Mouse (Mus musculus) hindbrain, postnatal 0 days (tissue): Measurements from ENCODE around the gene Fasn. TPM values are rescaled to one million over a fixed set of nuclear protein-coding genes. Genes with fewer than 3 reads are reported as not detected.

ENCODE experiments used
- ATAC-seq: fragments of 200-750 bp; cut with Nextera tagmentation; 2 replicates; pipeline ENCODE4 v1.8.0; 2017; ENCODE audit warnings: mild to moderate bottlenecking, moderate TSS enrichment, moderate library complexity
- DNase-seq: peaks from one replicate; pipeline ENCODE4 v3.0.0-alpha.2; 2015; ENCODE audit warnings: low spot score
- H3K27ac ChIP-seq: fragments of 300-500 bp; sonication (generic); 2 replicates; pipeline ENCODE4 v1.5.1; 2014; ENCODE audit warnings: mild to moderate bottlenecking
- H3K27me3 ChIP-seq: fragments of 300-500 bp; sonication (generic); 2 replicates; pipeline ENCODE4 v1.6.1; 2014; ENCODE audit warnings: low read length, mixed read lengths; ENCODE audit not compliant: insufficient read depth
- H3K36me3 ChIP-seq: fragments of 300-500 bp; sonication (generic); 2 replicates; pipeline ENCODE4 v1.6.1; 2014; ENCODE audit warnings: low read length, mixed read lengths; ENCODE audit not compliant: insufficient read depth
- H3K4me1 ChIP-seq: fragments of 300-500 bp; sonication (generic); 2 replicates; pipeline ENCODE4 v1.6.1; 2014; ENCODE audit warnings: antibody characterized with exemption, low read length, mixed read lengths; ENCODE audit not compliant: insufficient read depth
- H3K4me2 ChIP-seq: fragments of 300-500 bp; sonication (generic); 2 replicates; pipeline ENCODE4 v1.6.1; 2014; ENCODE audit warnings: low read depth, mild to moderate bottlenecking, low read length, moderate library complexity, mixed read lengths
- H3K4me3 ChIP-seq: fragments of 300-500 bp; sonication (generic); 2 replicates; pipeline ENCODE4 v1.5.1; 2014; ENCODE audit warnings: low read length
- H3K9ac ChIP-seq: fragments of 300-500 bp; sonication (generic); replicated peaks from 2 replicates; pipeline ENCODE4 v1.6.1; 2014; ENCODE audit warnings: mild to moderate bottlenecking, low read length, moderate library complexity, mixed read lengths
- H3K9me3 ChIP-seq: fragments of 300-500 bp; sonication (generic); 2 replicates; pipeline ENCODE4 v1.6.1; 2016; ENCODE audit warnings: low read length, mixed read lengths
- CTCF ChIP-seq: IDR thresholded peaks from 2 replicates; pipeline ENCODE4 v1.5.1; 2016; ENCODE audit warnings: antibody characterized with exemption, control low read depth, low read depth
- WGBS: fragments of 180-500 bp; shearing (Covaris S2); extraction: QIAGEN DNeasy Blood & Tissue Kit; methylation state at CpG from one replicate; pipeline ENCODE4 v1.1.7; 2014; 5-methylcytosine and 5-hydroxymethylcytosine counted together
- polyA plus RNA-seq: library from polyadenylated mRNA; unstranded; fragments of >200 nt; fragmentation: Nextera tagmentation; extraction: Ambion mirVana; gene quantifications from 2 replicates; pipeline ENCODE4 v1.2.1, GENCODE M21; 2015
- total RNA-seq: library from RNA; depleted of rRNA; stranded (reverse); fragments of >200 nt; gene quantifications from 2 replicates; pipeline ENCODE4 v1.2.3, GENCODE M21; 2014

The Fasn gene
- total and polyA plus RNA-seq, 2 experiments from 2014 or later = 54.4 to 499 TPM

- peak overlapping the region; percentile 95; the same call in 1 of the 2 replicates for H3K9ac ChIP-seq
- H3K27me3 ChIP-seq = no peaks in the 10 kb centered on the region
- H3K27ac ChIP-seq = no peak overlapping the region
- no peaks in the 10 kb centered on the region for H3K9me3 ChIP-seq
- ATAC-seq (no peak), DNase-seq (no peak)
- TF ChIP-seq CTCF = no peak
- peaks cover 42% of the 10 kb centered on the region for H3K36me3 ChIP-seq
- H3K4me1 ChIP-seq = peaks cover 27% of the 10 kb centered on the region
- 52% methylated on average over 4 of the region's 4 CpGs for WGBS
- peak overlapping the region; percentile 91 for H3K4me3 ChIP-seq
- H3K4me2 ChIP-seq = peak overlapping the region; percentile 93
Measured at GRCm38 (mm10) chr11:120822321-120822720, 2.0 kb downstream of the Fasn start.

- DNase-seq (no peak), ATAC-seq (no peak)
- no peaks in the 10 kb centered on the region for H3K27me3 ChIP-seq
- H3K27ac ChIP-seq = no peak overlapping the region
- H3K4me1 ChIP-seq = peaks cover 27% of the 10 kb centered on the region
- H3K36me3 ChIP-seq = peaks cover 52% of the 10 kb centered on the region
- no peaks in the 10 kb centered on the region for H3K9me3 ChIP-seq
- no peak for TF ChIP-seq CTCF
- peak overlapping the region; percentile 91 for H3K4me3 ChIP-seq
- 73% methylated on average over 14 of the region's 14 CpGs for WGBS
- H3K9ac ChIP-seq = peak overlapping the region; percentile 95
- peak overlapping the region; percentile 93 for H3K4me2 ChIP-seq
Measured at GRCm38 (mm10) chr11:120821076-120821922, 3.0 kb downstream of the Fasn start.

GRCm38 (mm10) chr11:120820546-120820945 is 3.8 kb downstream of the Fasn start:
- 69% methylated on average over 14 of the region's 14 CpGs for WGBS
- DNase-seq = no peak
- no peak overlapping the region; the same call in 1 of the 2 replicates for H3K4me3 ChIP-seq
- H3K27ac ChIP-seq = no peak overlapping the region
- no peaks in the 10 kb centered on the region for H3K27me3 ChIP-seq
- H3K9me3 ChIP-seq = no peaks in the 10 kb centered on the region
- peak overlapping the region; percentile 95; the same call in 1 of the 2 replicates for H3K9ac ChIP-seq
- peak overlapping the region; percentile 93 for H3K4me2 ChIP-seq
- no peak for TF ChIP-seq CTCF
- peaks cover 25% of the 10 kb centered on the region for H3K4me1 ChIP-seq
- ATAC-seq = no peak
- H3K36me3 ChIP-seq = peaks cover 60% of the 10 kb centered on the region

DNA sequence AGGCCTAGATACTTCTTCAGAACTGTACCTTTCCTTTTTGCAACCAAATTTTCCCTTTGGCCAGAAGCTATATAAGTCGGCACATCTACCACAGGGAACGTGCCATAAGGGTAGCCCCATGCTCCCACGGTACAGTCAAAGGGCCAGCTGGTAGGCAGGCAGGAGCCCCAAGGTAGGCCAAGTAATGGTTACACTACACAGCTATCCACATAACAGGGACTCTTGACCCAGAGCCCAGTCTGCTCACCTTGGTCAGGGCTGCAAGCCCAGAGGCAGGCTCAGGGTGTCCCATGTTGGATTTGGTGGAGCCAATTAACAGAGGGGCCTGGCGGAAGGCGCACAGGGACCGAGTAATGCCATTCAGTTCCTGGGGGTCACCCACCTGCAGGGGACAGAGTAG is 4.8 kb downstream of the Fasn start:
- H3K4me2 ChIP-seq = no peak overlapping the region
- no peaks in the 10 kb centered on the region for H3K27me3 ChIP-seq
- no peak overlapping the region for H3K9ac ChIP-seq
- H3K4me3 ChIP-seq = no peak overlapping the region
- DNase-seq = no peak
- H3K9me3 ChIP-seq = no peaks in the 10 kb centered on the region
- no peak for ATAC-seq
- H3K4me1 ChIP-seq = peaks cover 18% of the 10 kb centered on the region
- no peak for TF ChIP-seq CTCF
- peaks cover 70% of the 10 kb centered on the region for H3K36me3 ChIP-seq
- 93% methylated on average over 6 of the region's 6 CpGs for WGBS
- H3K27ac ChIP-seq = no peak overlapping the region

DNA sequence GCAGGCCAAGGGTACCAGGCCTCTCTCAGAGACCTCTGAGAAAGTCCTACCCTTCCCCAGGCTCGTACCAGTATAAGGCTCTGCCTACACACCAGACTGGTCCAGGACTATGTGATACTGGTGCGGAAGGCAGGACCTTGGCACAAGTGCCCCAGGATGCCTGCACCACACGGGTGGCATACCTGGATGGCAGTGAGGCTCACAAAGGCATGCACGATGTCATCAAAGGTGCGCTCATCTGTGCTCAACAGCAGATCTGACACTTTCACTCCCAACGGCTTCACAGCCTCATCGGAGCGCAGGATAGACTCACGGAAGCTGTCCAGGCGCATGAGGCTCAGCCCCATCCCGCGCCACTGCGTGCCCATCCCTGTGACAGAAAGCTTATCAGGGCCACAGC is 6.1 kb downstream of the Fasn start:
- peaks cover 83% of the 10 kb centered on the region for H3K36me3 ChIP-seq
- no peak overlapping the region for H3K4me3 ChIP-seq
- H3K27ac ChIP-seq = no peak overlapping the region
- 98% methylated on average over 13 of the region's 13 CpGs for WGBS
- no peaks in the 10 kb centered on the region for H3K9me3 ChIP-seq
- H3K27me3 ChIP-seq = no peaks in the 10 kb centered on the region
- peaks cover 18% of the 10 kb centered on the region for H3K4me1 ChIP-seq
- DNase-seq = no peak
- H3K4me2 ChIP-seq = no peak overlapping the region
- ATAC-seq = no peak
- H3K9ac ChIP-seq = no peak overlapping the region
- no peak for TF ChIP-seq CTCF

- no peaks in the 10 kb centered on the region for H3K27me3 ChIP-seq
- no peak for TF ChIP-seq CTCF
- no peak overlapping the region for H3K27ac ChIP-seq
- no peak overlapping the region for H3K4me2 ChIP-seq
- ATAC-seq = no peak
- H3K9ac ChIP-seq = no peak overlapping the region
- peaks cover 92% of the 10 kb centered on the region for H3K36me3 ChIP-seq
- H3K4me1 ChIP-seq = peaks cover 12% of the 10 kb centered on the region
- DNase-seq = no peak
- no peaks in the 10 kb centered on the region for H3K9me3 ChIP-seq
- 96% methylated on average over 6 of the region's 6 CpGs for WGBS
- no peak overlapping the region for H3K4me3 ChIP-seq
Measured at GRCm38 (mm10) chr11:120817358-120817757, 7.0 kb downstream of the Fasn start.

DNA sequence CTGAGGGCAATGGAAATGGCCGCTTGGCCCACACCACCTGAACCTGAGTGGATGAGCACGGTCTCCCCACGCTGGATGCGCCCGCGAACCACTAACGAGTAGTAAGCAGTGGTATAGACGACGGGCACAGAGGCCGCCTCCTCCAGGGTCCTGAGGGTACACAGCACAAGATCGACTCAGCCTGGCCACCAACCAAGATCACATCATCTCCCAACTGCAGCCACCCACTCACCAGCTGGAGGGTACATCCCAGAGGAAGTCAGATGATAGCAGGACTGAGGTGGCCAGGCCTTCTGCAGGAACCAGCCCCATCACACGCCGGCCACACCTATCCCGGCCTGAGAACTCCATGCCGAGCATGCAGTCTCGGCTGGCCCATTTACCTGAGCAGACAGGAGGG is 12.3 kb downstream of the Fasn start:
- no peaks in the 10 kb centered on the region for H3K9me3 ChIP-seq
- no peak overlapping the region for H3K4me3 ChIP-seq
- TF ChIP-seq CTCF = no peak
- H3K4me1 ChIP-seq = no peaks in the 10 kb centered on the region
- H3K9ac ChIP-seq = no peak overlapping the region
- H3K36me3 ChIP-seq = peaks cover 100% of the 10 kb centered on the region
- no peak overlapping the region for H3K4me2 ChIP-seq
- no peaks in the 10 kb centered on the region for H3K27me3 ChIP-seq
- no peak overlapping the region for H3K27ac ChIP-seq
- no peak for DNase-seq
- WGBS = 96% methylated on average over 16 of the region's 16 CpGs
- no peak for ATAC-seq
